Mouse (Mus musculus): ENCODE results near the gene Lman1l.

DNA sequence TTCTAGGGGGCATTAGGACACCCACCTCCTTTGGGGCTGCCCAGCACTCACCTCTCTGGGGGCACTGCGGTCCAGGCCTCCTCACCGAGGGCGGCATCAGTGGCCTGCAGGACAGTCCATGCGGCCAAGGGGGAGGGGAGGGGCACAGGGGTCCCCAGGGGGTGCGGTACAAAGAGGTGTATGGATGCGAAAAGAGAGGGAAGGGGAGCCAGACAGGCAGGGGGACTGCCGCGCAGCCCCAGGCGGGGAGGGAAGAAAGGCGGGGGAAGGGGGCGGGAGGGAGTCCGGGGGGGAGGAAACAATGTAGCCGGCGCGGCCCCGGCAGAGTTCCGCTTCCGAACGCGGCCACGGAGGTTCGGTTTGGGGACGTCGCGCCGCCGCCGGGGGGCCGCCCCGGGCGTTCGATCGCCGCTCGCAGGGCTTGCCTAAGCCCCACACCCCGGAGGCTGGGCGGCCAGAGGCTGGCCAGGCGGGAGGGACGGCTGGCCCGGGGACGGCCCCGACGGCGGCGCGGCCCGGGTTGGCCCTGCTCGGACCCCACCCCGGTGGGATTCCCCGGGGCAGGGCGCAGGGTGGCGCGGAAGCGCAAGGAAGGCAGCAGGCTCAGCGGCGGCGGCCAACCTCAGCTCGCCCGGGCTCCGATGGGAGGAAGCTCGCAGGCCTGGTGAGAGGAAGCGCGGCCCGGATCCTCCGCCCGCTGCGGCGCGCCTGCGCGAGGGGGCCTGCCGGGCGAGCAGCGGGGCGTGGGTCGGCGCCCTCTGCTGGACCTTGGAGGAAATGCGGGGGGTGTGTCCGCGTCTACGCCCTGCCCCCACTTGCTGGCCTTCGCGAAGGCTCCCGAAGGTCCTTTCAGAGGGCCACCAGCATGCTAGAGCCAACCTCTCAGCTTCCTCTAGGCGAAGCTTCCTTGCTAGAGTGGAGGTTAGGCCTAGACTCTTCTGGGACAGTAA is 24.6 kb upstream of the Lman1l start:
- TF ChIP-seq CTCF (IDR thresholded peaks at IDR 0.05; ENCODE audit: low read depth) (peak; percentile 88), EP300 (IDR thresholded peaks at IDR 0.05; ENCODE audit: low read depth) (no peak)
